ENCODE assay signal across 16 mouse cellular contexts in genomic region chr6:41538296-41538695, GRCm38 (mm10). TPM values are rescaled to one million over a fixed set of nuclear protein-coding genes. Genes with fewer than 3 reads are reported as not detected.
"Had no signal": no experiment of that assay in that cellular context is flagged by ENCODE, and none has a peak within 500 bp of the region (broad histone marks: within the 10 kb centered on the region; RNA-seq: fewer than 3 reads in every experiment).

No protein-coding gene starts in this region.

RNA-seq across cellular contexts. Expression of gene Prss2, which starts 16.7 kb away (rescaled TPM):
- polyA plus RNA-seq: embryonic facial prominence, embryonic 10.5 days; embryonic facial prominence, embryonic 11.5 days; embryonic facial prominence, embryonic 12.5 days; embryonic facial prominence, embryonic 13.5 days; embryonic facial prominence, embryonic 14.5 days; embryonic facial prominence, embryonic 15.5 days; erythroblast, embryonic 14.5 days; forebrain, embryonic 10.5 days; forebrain, embryonic 11.5 days; forebrain, embryonic 12.5 days; forebrain, embryonic 13.5 days; forebrain, embryonic 14.5 days; forebrain, embryonic 15.5 days; forebrain, embryonic 16.5 days; forebrain, postnatal 0 days; heart, adult 2 months had no signal
